7 mouse cellular contexts compared by ENCODE assay signal in genomic region chr12:112675245-112676035, GRCm38 (mm10). TPM values are rescaled to one million over a fixed set of nuclear protein-coding genes. Genes with fewer than 3 reads are reported as not detected.
DNase-seq lines count a peak whose midpoint lies in the region; ATAC-seq and TF ChIP-seq lines count a peak whose summit lies in the region.

No protein-coding gene starts in this region.

- peak; percentile 76 for TF ChIP-seq CTCF in cortical plate, adult 2 months (IDR thresholded peaks at IDR 0.05; ENCODE audit: extremely low read depth, insufficient read depth, low read length)

- peaks cover 18% of the 10 kb centered on the region for H3K27me3 ChIP-seq in midbrain, embryonic 11.5 days (ENCODE audit: control insufficient read depth, insufficient read depth, low read length)

- H3K9me3 ChIP-seq in midbrain, embryonic 11.5 days (ENCODE audit: control insufficient read depth, low read length) = no peaks in the 10 kb centered on the region

- DNase-seq in adrenal gland, adult 18-20 months (ENCODE audit: low spot score in 2 of 2) = peak; percentile 82 to 87
- peak; percentile 84 for DNase-seq in gastrocnemius, postnatal 14 days
- peak; percentile 88 for DNase-seq in left cerebral cortex, postnatal 4 days
- peak; percentile 98 for DNase-seq in midbrain, embryonic 11.5 days (ENCODE audit: low spot score, missing footprints)
- DNase-seq in spleen, adult 12 weeks (ENCODE audit: low spot score) = peak; percentile 72

- peaks cover 4% of the 10 kb centered on the region; the same call in 1 of the 2 replicates for H3K36me3 ChIP-seq in midbrain, embryonic 11.5 days (ENCODE audit: control insufficient read depth, insufficient read depth, low read length)

- H3K27ac ChIP-seq in cortical plate, adult 2 months (ENCODE audit: insufficient read depth, low read length) = no peak overlapping the region
- H3K27ac ChIP-seq in midbrain, embryonic 11.5 days (ENCODE audit: low read depth, low read length) = peak overlapping the region; percentile 92; the same call in 1 of the 2 replicates

- peak overlapping the region; percentile 100 for H3K9ac ChIP-seq in midbrain, embryonic 11.5 days (ENCODE audit: low read length)

- intact Hi-C loops in gastrocnemius, postnatal 14 days (cut with DNase I; ENCODE audit: low total_unique reads) = no loop called here
- intact Hi-C loops in left cerebral cortex, postnatal 4 days (cut with DNase I) = no loop called here

- peaks cover 2% of the 10 kb centered on the region; the same call in 1 of the 2 replicates for H3K4me1 ChIP-seq in cortical plate, adult 2 months (ENCODE audit: control insufficient read depth, insufficient read depth, low read length)
- H3K4me1 ChIP-seq in midbrain, embryonic 11.5 days (ENCODE audit: control insufficient read depth, insufficient read depth, low read length) = peaks cover 47% of the 10 kb centered on the region

- no peak overlapping the region for H3K4me3 ChIP-seq in cortical plate, adult 2 months (ENCODE audit: insufficient read depth, low read length)
- peak overlapping the region; percentile 98; the same call in 1 of the 2 replicates for H3K4me3 ChIP-seq in midbrain, embryonic 11.5 days (ENCODE audit: low read depth, low read length)

- WGBS in midbrain, embryonic 11.5 days = 14% methylated on average over 18 of the region's 18 CpGs

- H3K4me2 ChIP-seq in midbrain, embryonic 11.5 days = peak overlapping the region; percentile 86

- no peak for TF ChIP-seq POLR2A in cortical plate, adult 2 months (IDR thresholded peaks at IDR 0.05; ENCODE audit: extremely low read depth, insufficient read depth, low read length)

- peak; percentile 74 for ATAC-seq in inflammation-experienced regulatory T-cells, adult 6 months
- peak; percentile 36 for ATAC-seq in midbrain, embryonic 11.5 days (ENCODE audit: low FRiP score)

RNA-seq across cellular contexts. Expression of gene Akt1, which starts 0.8 kb away (rescaled TPM):
- 100 to 1,000 TPM; 184 to 355 TPM for total RNA-seq in adrenal gland, adult 18-20 months (2021)
- 168 and 178 TPM in 2 replicates for polyA plus RNA-seq in cortical plate, adult 2 months (2012; rRNA removed)
- 10 to 100 TPM; 78.3 to 89.4 TPM for total RNA-seq in gastrocnemius, postnatal 14 days (2021)
- 10 to 100 TPM; 20.2 to 26.3 (median 21.0) TPM for polyA plus RNA-seq in inflammation-experienced regulatory T-cells, adult 6 months (2017; shearing (Covaris generic))
- total RNA-seq in left cerebral cortex, postnatal 4 days (2021) = 100 to 1,000 TPM; 279 to 286 TPM
- 62.5 and 82.6 TPM in 2 replicates for polyA plus RNA-seq in midbrain, embryonic 11.5 days (2014; fragmentation: Nextera tagmentation; extraction: Ambion mirVana)

RNA-seq across cellular contexts. Expression of gene Zbtb42, which starts 3.2 kb away (rescaled TPM):
- 1 to 10 TPM; 4.5 to 6.9 TPM for total RNA-seq in adrenal gland, adult 18-20 months (2021)
- 1.3 and 1.7 TPM in 2 replicates for polyA plus RNA-seq in cortical plate, adult 2 months (2012; rRNA removed)
- total RNA-seq in gastrocnemius, postnatal 14 days (2021) = 1 to 10 TPM; 1.3 to 2.1 TPM
- 1 to 10 TPM; 3.7 to 4.3 (median 3.8) TPM for polyA plus RNA-seq in inflammation-experienced regulatory T-cells, adult 6 months (2017; shearing (Covaris generic))
- total RNA-seq in left cerebral cortex, postnatal 4 days (2021) = 1 to 10 TPM in 1 of 2 experiments, under 1 TPM in 1; 0.62 to 1.9 TPM
- polyA plus RNA-seq in midbrain, embryonic 11.5 days (2014; fragmentation: Nextera tagmentation; extraction: Ambion mirVana) = 4.8 and 5.1 TPM in 2 replicates

RNA-seq across cellular contexts. Expression of gene Siva1, which starts 31.0 kb away (rescaled TPM):
- 10 to 100 TPM; 36.6 to 43.6 TPM for total RNA-seq in adrenal gland, adult 18-20 months (2021)
- polyA plus RNA-seq in cortical plate, adult 2 months (2012; rRNA removed) = 25.6 and 29.3 TPM in 2 replicates
- total RNA-seq in gastrocnemius, postnatal 14 days (2021) = 10 to 100 TPM; 16.9 to 18.7 TPM
- 10 to 100 TPM; 34.6 to 68.7 (median 39.4) TPM for polyA plus RNA-seq in inflammation-experienced regulatory T-cells, adult 6 months (2017; shearing (Covaris generic))
- total RNA-seq in left cerebral cortex, postnatal 4 days (2021) = 10 to 100 TPM; 25.3 to 25.9 TPM
- polyA plus RNA-seq in midbrain, embryonic 11.5 days (2014; fragmentation: Nextera tagmentation; extraction: Ambion mirVana) = 182 and 230 TPM in 2 replicates

RNA-seq across cellular contexts. Expression of gene Cep170b, which starts 44.8 kb away (rescaled TPM):
- total RNA-seq in adrenal gland, adult 18-20 months (2021) = 10 to 100 TPM; 36.4 to 48.5 TPM
- polyA plus RNA-seq in cortical plate, adult 2 months (2012; rRNA removed) = 129 and 131 TPM in 2 replicates
- total RNA-seq in gastrocnemius, postnatal 14 days (2021) = 10 to 100 TPM; 10.9 to 14.4 TPM
- polyA plus RNA-seq in inflammation-experienced regulatory T-cells, adult 6 months (2017; shearing (Covaris generic)) = 1 to 10 TPM; 2.4 to 5.1 (median 4.1) TPM
- total RNA-seq in left cerebral cortex, postnatal 4 days (2021) = 100 to 1,000 TPM; 183 to 185 TPM
- polyA plus RNA-seq in midbrain, embryonic 11.5 days (2014; fragmentation: Nextera tagmentation; extraction: Ambion mirVana) = 5.2 and 5.5 TPM in 2 replicates

RNA-seq across cellular contexts. Expression of gene Adssl1, which starts 55.6 kb away (rescaled TPM):
- 10 to 100 TPM; 17.1 to 31.3 TPM for total RNA-seq in adrenal gland, adult 18-20 months (2021)
- polyA plus RNA-seq in cortical plate, adult 2 months (2012; rRNA removed) = 38.0 and 44.6 TPM in 2 replicates
- 100 to 1,000 TPM; 462 to 471 TPM for total RNA-seq in gastrocnemius, postnatal 14 days (2021)
- 1 to 10 TPM in 2 of 3 experiments, under 1 TPM in 1; 0.99 to 1.9 (median 1.6) TPM for polyA plus RNA-seq in inflammation-experienced regulatory T-cells, adult 6 months (2017; shearing (Covaris generic))
- 1 to 10 TPM; 1.5 to 1.7 TPM for total RNA-seq in left cerebral cortex, postnatal 4 days (2021)
- polyA plus RNA-seq in midbrain, embryonic 11.5 days (2014; fragmentation: Nextera tagmentation; extraction: Ambion mirVana) = 1.9 and 2.7 TPM in 2 replicates
